Mouse (Mus musculus) intestine, embryonic 14.5 days (tissue): ENCODE results near the gene Dennd5a. TPM values are rescaled to one million over a fixed set of nuclear protein-coding genes. Genes with fewer than 3 reads are reported as not detected.
A peak's percentile ranks its signal among the peaks of the same experiment; 100 is the strongest.
"Not testable (repeated sequence)": the region's sequence is repeated elsewhere in the genome, so short reads cannot be mapped to it uniquely, and the experiment has no call there.

ENCODE experiments used
- ATAC-seq: fragments of 200-750 bp; cut with Nextera tagmentation; replicated peaks from 2 replicates; pipeline ENCODE4 v1.8.0; 2017; ENCODE audit warnings: low read depth, moderate number of reproducible peaks, moderate TSS enrichment, moderate library complexity; ENCODE audit not compliant: low FRiP score, low TSS enrichment
- DNase-seq: peaks from one replicate; pipeline ENCODE4 v3.0.0-alpha.2; 2018; ENCODE audit warnings: low spot score
- H3K27ac ChIP-seq: fragments of 300-500 bp; sonication (generic); 2 replicates; pipeline ENCODE4 v1.5.1; 2014; ENCODE audit warnings: low read depth, mild to moderate bottlenecking, control low read depth
- H3K27me3 ChIP-seq: fragments of 300-500 bp; sonication (generic); replicated peaks from 2 replicates; pipeline ENCODE4 v1.6.1; 2014; ENCODE audit warnings: low read length, control low read depth; ENCODE audit not compliant: control insufficient read depth, insufficient read depth
- H3K36me3 ChIP-seq: fragments of 300-500 bp; sonication (generic); 2 replicates; pipeline ENCODE4 v1.6.1; 2014; ENCODE audit warnings: low read length, control low read depth; ENCODE audit not compliant: control insufficient read depth, insufficient read depth
- H3K4me1 ChIP-seq: fragments of 300-500 bp; sonication (generic); replicated peaks from 2 replicates; pipeline ENCODE4 v1.6.1; 2014; ENCODE audit warnings: low read length, control low read depth, mixed read lengths; ENCODE audit not compliant: control insufficient read depth, insufficient read depth
- H3K4me2 ChIP-seq: fragments of 300-500 bp; sonication (generic); 2 replicates; pipeline ENCODE4 v1.6.1; 2014; ENCODE audit warnings: low read length
- H3K4me3 ChIP-seq: fragments of 300-500 bp; sonication (generic); 2 replicates; pipeline ENCODE4 v1.5.1; 2014; ENCODE audit warnings: low read depth, low read length, control low read depth, mixed read lengths
- H3K9ac ChIP-seq: fragments of 300-500 bp; sonication (generic); 2 replicates; pipeline ENCODE4 v1.6.1; 2014; ENCODE audit warnings: mild to moderate bottlenecking, low read length
- H3K9me3 ChIP-seq: fragments of 300-500 bp; sonication (generic); 2 replicates; pipeline ENCODE4 v1.6.1; 2016; ENCODE audit warnings: low read length, control low read depth; ENCODE audit not compliant: control insufficient read depth
- WGBS: fragments of 180-500 bp; shearing (Covaris S2); extraction: QIAGEN DNeasy Blood & Tissue Kit; methylation state at CpG from one replicate; pipeline ENCODE4 v1.1.7; 2014; 5-methylcytosine and 5-hydroxymethylcytosine counted together
- polyA plus RNA-seq: library from polyadenylated mRNA; unstranded; fragments of >200 nt; fragmentation: Nextera tagmentation; extraction: Ambion mirVana; gene quantifications from 2 replicates; pipeline ENCODE4 v1.2.1, GENCODE M21; 2014

Dennd5a gene
- polyA plus RNA-seq, 1 experiment from 2014 or later: 42.6 TPM

DNA sequence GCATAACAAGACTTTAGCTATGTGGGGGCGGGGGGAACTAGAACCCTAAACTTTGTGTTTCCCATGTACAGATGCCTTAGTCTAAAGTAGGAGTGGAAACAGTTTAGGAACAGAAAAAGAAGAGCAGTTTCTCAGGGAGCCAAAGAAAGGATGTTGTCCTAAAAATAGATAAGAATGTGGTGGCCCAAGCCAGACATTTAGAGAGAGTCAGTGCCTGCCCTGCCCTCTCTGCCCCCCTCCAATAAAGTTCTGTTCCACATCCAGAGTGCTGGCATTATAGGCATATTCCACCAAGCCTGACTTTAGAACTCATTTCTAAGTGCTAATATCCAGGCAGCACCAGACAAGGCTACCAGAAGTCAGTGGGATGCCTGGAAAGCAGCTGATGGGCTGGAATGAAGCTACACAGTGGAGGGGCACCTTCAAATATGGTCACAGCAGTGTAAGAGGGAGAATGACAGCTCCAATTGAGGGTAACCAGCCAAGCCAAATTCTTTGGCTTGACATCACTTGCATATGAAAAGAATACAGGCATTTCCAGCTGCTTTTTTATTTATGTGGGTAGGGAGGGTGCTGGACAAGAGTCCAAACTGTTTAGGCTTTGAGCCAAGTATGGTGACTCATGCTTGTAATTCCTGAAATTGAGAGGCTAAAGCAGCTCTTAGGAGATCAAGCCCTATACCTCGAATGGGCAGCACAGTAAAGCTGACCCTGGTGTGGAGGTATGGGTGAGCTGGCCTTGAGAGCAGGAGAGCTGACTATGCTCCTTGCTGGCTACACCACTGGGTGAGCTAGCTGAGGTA, 33.1 kb upstream of the Dennd5a start:
- DNase-seq: peak; percentile 53
- H3K9ac ChIP-seq: no peak overlapping the region
- H3K9me3 ChIP-seq: no peaks in the 10 kb centered on the region
- H3K4me3 ChIP-seq: no peak overlapping the region
- H3K4me1 ChIP-seq: no peaks in the 10 kb centered on the region
- ATAC-seq: no peak
- H3K36me3 ChIP-seq: no peaks in the 10 kb centered on the region
- H3K4me2 ChIP-seq: no peak overlapping the region
- H3K27ac ChIP-seq: 0 out of 2 replicates have a peak overlapping the region, but pooled peaks have one; percentile 33
- H3K27me3 ChIP-seq: no peaks in the 10 kb centered on the region
- WGBS: 60% methylated on average over 2 of the region's 2 CpGs

DNA sequence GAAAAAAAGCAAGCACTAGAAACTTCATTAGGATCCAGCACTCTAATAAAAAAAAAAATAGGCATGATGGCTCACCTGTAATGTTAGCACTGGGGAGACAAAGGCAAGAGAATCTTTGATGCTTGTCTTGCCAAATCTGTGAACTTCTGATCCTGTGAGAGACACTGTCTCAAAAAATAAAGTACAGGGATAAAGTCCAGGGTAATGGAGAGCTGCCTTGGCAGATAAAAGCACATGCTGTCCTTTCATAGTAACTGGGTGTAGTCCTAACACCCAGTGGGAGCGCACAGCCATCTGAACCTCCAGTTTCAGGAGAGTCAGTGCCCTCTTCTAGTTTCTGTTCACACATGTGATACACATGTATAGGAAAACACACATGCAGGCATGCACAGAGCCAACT, 31.0 kb upstream of the Dennd5a start:
- no peak overlapping the region for H3K27ac ChIP-seq
- 89% methylated on average over 1 of the region's 1 CpGs for WGBS
- no peaks in the 10 kb centered on the region for H3K4me1 ChIP-seq
- no peaks in the 10 kb centered on the region for H3K36me3 ChIP-seq
- H3K9me3 ChIP-seq: no peaks in the 10 kb centered on the region
- ATAC-seq (no peak), DNase-seq (no peak)
- no peaks in the 10 kb centered on the region for H3K27me3 ChIP-seq
- no peak overlapping the region for H3K4me2 ChIP-seq
- no peak overlapping the region for H3K4me3 ChIP-seq
- H3K9ac ChIP-seq: no peak overlapping the region

DNA sequence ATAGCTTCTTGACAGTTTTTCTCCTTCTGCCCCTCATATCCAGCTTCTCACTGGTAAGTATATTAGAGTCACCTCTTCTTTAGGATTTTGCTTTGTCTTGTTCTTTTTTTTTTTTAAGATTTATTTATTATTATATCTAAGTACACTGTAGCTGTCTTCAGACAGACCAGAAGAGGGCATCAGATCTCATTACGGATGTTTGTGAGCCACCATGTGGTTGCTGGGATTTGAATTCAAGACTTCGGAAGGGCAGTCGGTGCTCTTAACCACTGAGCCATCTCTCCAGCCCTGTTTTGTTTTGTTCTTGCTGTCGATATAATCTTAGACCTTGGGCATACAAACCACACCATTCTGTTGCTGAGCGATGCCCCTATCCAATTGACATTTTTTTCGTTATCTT, 26.5 kb upstream of the Dennd5a start, which contains the start of gene Tmem41b:
Gene Tmem41b, minus strand, starts transcription at position 155 of the 400 bp plus-strand sequence.
- WGBS: 37% methylated on average over 6 of the region's 6 CpGs
- Histone ChIP-seq H3K27ac (peak within 1 kb of the TSS; percentile 87), H3K4me3 (peak within 1 kb of the TSS; percentile 69), H3K9ac (peak within 1 kb of the TSS; percentile 68), H3K36me3 (peaks cover 13% of the 10 kb centered on the region), H3K4me2 (peak within 1 kb of the TSS; percentile 83)
- not testable (repeated sequence) for H3K9me3 ChIP-seq, DNase-seq, H3K27me3 ChIP-seq, H3K4me1 ChIP-seq
- 0 out of 2 replicates have a peak, but pooled peaks have one; percentile 4 for ATAC-seq

DNA sequence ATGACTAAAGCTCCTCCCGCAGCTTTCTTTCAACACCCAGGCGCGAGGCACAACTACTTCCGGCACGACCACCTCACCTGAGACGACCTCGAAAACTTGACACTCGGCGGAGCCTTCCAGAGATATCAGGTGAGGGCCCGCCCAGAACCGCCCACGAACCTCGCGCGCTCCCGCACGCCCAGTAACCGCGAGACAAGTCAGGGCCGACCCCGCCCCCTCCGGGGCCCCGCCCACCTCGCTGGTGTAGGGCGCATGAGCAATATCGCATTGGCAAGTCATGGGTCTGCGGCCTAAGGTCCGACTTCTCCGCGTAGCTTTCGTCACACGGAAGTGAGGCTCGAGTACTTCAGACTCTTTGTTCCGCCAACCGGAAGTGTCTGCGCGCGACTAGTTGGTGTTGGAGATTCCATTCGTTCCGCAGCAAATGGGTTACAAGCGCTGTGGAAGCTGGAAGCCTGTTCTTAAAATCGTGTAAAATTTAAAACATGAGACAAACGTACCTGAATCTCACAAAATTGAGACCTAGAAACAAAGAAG, 25.9 kb upstream of the Dennd5a start:
- DNase-seq: peak; percentile 99
- Histone ChIP-seq H3K4me1 (no peaks in the 10 kb centered on the region; the same call in 1 of the 2 replicates), H3K36me3 (peaks cover 18% of the 10 kb centered on the region), H3K27me3 (no peaks in the 10 kb centered on the region), H3K9me3 (no peaks in the 10 kb centered on the region), H3K27ac (peak overlapping the region; percentile 87), H3K9ac (peak overlapping the region; percentile 68), H3K4me3 (peak overlapping the region; percentile 69), H3K4me2 (peak overlapping the region; percentile 83)
- WGBS: under 1% methylated on average over 43 of the region's 43 CpGs
- ATAC-seq: peak; percentile 99

DNA sequence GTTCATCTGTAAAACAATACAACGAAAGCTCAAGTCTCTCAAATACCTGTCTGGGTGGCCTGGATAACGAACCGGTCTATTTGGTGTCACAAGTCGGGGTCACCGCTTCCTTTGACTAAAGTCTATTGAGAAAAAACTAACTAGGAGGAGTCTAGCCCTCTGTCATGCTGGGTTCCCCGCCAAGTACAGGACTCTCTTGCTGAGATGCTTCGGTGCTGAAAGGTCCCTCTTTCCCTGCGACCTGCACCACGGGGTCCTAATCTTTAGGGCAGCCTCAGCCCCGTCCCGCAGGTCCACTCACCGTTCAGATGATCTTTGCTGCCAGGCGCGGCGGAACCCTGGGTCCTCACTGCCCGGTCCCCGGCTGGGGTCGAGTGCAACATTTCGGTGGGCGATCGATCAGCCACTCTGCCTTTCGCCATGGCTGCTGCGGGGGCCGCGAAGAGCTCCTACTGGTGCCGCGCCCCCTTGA, 25.4 kb upstream of the Dennd5a start:
- Histone ChIP-seq H3K27me3 (no peaks in the 10 kb centered on the region), H3K36me3 (peaks cover 21% of the 10 kb centered on the region), H3K9me3 (no peaks in the 10 kb centered on the region), H3K4me1 (no peaks in the 10 kb centered on the region; the same call in 1 of the 2 replicates), H3K4me2 (peak overlapping the region; percentile 75), H3K4me3 (peak overlapping the region; percentile 69), H3K27ac (peak overlapping the region; percentile 54; the same call in 1 of the 2 replicates), H3K9ac (peak overlapping the region; percentile 55)
- ATAC-seq: peak; percentile 59
- peak; percentile 74 for DNase-seq
- under 1% methylated on average over 27 of the region's 27 CpGs for WGBS

DNA sequence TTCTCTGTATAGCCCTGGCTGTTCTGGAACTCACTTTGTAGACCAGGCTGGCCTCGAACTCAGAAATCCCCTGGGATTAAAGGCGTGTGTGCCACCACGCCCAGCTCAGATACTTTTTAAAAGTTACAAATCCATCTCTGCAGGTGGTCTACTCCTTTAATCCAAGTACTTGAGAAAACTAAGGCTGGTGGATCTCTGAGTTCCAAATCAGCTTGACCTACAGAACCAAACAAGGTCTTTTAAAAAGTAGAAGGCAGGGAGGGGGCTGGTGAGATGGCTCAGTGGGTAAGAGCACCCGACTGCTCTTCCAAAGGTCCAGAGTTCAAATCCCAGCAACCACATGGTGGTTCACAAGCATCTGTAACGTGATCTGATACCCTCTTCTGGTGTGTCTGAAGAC, 24.3 kb upstream of the Dennd5a start:
- not testable (repeated sequence) for DNase-seq, H3K9ac ChIP-seq, H3K4me3 ChIP-seq, ATAC-seq, H3K27me3 ChIP-seq, H3K4me1 ChIP-seq, H3K9me3 ChIP-seq, H3K27ac ChIP-seq
- Histone ChIP-seq H3K36me3 (peaks cover 30% of the 10 kb centered on the region), H3K4me2 (peak overlapping the region; percentile 75; the same call in 1 of the 2 replicates)
- 79% methylated on average over 5 of the region's 5 CpGs for WGBS

DNA sequence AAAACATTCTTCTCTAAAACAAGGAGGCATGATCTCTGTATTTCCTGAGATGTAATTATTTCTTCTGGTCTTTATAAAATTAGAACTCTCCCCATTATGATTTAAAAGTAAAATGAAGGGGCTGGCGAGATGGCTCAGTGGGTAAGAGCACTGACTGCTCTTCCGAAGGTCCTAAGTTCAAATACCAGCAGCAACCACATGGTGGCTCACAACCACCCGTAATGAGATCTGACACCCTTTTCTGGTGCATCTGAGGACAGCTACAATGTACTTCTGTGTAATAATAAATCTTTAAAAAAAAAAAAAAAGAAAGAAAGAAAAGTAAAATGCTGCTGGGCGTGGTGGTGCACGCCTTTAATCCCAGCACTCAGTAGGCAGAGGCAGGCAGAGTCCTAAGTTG, 16.9 kb upstream of the Dennd5a start:
- not testable (repeated sequence) for H3K4me3 ChIP-seq, DNase-seq, H3K9me3 ChIP-seq, H3K4me1 ChIP-seq, H3K27me3 ChIP-seq, H3K27ac ChIP-seq, ATAC-seq, H3K9ac ChIP-seq, H3K4me2 ChIP-seq
- 75% methylated on average over 5 of the region's 5 CpGs for WGBS
- H3K36me3 ChIP-seq: peaks cover 70% of the 10 kb centered on the region

DNA sequence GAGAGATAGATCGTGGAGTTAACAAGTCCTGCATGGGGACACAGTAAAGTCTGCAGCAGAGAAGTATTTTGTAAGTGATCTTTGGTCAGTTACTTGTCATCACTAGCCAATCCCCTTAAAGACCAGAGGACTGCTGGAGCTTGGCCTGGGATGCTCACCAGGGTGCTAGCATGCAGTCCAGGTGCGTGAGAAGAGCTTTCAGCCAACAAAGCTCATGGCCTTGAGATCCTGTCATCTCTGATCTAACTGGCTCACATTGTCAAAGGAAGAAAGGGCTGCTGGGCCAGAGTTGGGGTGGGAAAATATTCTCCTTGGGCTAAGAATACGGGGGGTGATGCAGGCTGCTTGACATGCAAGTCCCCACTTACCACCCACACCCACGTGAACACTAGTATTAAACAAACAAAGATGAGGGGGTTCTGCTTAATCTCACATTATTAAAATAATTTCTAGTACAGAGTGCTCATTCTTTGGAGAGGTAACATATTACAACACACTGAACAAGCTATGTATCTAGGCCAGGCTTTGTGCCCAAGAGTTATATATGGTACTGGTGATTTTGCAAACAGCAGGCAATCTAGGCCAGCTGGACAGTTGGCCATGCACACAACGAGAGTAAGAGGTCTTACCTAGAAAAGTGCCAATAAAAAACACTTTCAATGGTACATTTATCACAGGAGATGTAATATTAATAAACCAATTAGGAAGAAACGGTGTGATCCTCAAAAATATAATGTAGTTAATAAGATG, 15.9 kb upstream of the Dennd5a start:
- no peak overlapping the region for H3K27ac ChIP-seq
- H3K36me3 ChIP-seq: peaks cover 61% of the 10 kb centered on the region
- DNase-seq: no peak
- no peaks in the 10 kb centered on the region for H3K9me3 ChIP-seq
- whole genome bisulfite sequencing: 91% methylated on average over 6 of the region's 6 CpGs
- H3K27me3 ChIP-seq: no peaks in the 10 kb centered on the region
- H3K4me1 ChIP-seq: no peaks in the 10 kb centered on the region
- H3K9ac ChIP-seq: no peak overlapping the region
- H3K4me2 ChIP-seq: no peak overlapping the region
- H3K4me3 ChIP-seq: no peak overlapping the region
- ATAC-seq: no peak
